Mouse (Mus musculus) left cerebral cortex, postnatal 14 days (tissue): ENCODE data around the gene Abca13. TPM values are rescaled to one million over a fixed set of nuclear protein-coding genes. Genes with fewer than 3 reads are reported as not detected.
"Not testable (repeated sequence)": the region's sequence is repeated elsewhere in the genome, so short reads cannot be mapped to it uniquely, and the experiment has no call there.

Experiments used
- DNase-seq, 2 experiments: peaks; one replicate each; pipeline ENCODE4 v3.0.0; 2021 to 2022; ENCODE audit warnings: low spot score in 2 of 2, mixed read lengths in 1 of 2
- intact Hi-C: fragments of 180-260 bp; cut with DNase I; formaldehyde crosslinking; loops from one replicate; pipeline ENCODE4 v1.15.1; 2025
- total RNA-seq, 2 experiments: library from RNA; stranded (reverse); gene quantifications; 2 replicates each; pipeline ENCODE4 v1.2.3; 2021

Gene Abca13
- total RNA-seq, 2 experiments from 2014 or later = 0.06 to 0.11 TPM

DNA sequence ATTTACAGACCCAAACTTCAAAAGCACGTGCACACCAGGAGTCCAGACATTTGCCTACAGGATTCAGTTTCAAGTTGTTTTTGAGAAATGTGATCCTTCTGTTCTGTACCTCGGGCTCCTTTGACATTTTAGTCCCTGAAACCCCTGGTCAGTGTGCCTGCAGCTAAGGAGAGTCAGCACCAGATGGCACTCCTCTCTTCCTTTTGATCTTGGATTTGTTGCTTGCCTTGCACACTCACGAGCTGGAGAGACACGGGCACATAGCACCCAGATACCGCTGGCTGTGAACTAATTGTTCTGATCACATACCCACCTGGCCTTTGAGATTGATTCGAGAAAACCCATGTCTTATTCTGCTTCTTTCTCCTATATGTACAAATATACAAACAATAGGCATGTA is 289.8 kb downstream of the Abca13 start:
- peak; percentile 23 to 52 for DNase-seq
- intact Hi-C loops = loop anchor here (2.0 kb wide), 1 partner anchor 1649 kb away; no protein-coding TSS in a partner anchor

GRCm38 (mm10) chr11:9500326-9501142 is 308.8 kb downstream of the Abca13 start:
- intact Hi-C loops = no loop called here

GRCm38 (mm10) chr11:9514966-9515365 is 323.2 kb downstream of the Abca13 start:
- intact Hi-C loops, DNase-seq: not testable (repeated sequence)

More at GRCm38 (mm10) chr11:9500326-9501142, 308.8 kb downstream of the Abca13 start:
- peak in 1 of 2 experiments; percentile 26 for DNase-seq

- no peak for DNase-seq
- intact Hi-C loops = no loop called here
These were observed 336.8 kb downstream of the Abca13 start for GRCm38 (mm10) chr11:9528556-9528955.

GRCm38 (mm10) chr11:9531715-9532114 is 340.0 kb downstream of the Abca13 start:
- DNase-seq = peak in 1 of 2 experiments; percentile 17
- intact Hi-C loops = no loop called here

GRCm38 (mm10) chr11:9533189-9533588 is 341.4 kb downstream of the Abca13 start:
- intact Hi-C loops = no loop called here

DNA sequence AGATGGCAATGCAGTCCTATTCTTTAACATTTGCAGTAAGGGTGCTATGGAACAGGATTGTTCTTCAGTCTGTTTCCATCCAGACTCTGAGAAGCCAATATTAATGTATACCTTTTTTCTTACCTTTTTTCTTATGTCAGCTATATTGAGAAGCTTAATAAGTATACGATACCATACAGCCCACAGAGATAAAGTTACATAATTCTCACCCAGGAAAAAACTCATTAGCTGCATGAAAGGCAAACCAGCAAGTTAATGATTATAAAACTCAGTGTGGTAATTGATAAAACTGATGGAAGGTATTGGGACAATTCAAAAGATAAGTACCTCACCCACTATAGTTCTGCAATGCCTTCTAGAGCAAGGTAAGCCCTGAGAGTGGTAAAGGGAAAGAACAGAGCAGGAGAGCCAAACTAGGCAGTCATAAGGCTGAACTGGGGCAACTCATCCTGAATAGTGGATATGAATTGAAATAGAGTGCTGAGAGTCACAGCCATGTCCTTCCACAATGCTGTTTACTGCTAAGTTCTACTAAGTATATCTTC is 342.0 kb downstream of the Abca13 start:
- intact Hi-C loops = no loop called here
- no peak for DNase-seq

More at GRCm38 (mm10) chr11:9533189-9533588, 341.4 kb downstream of the Abca13 start:
- DNase-seq = no peak

GRCm38 (mm10) chr11:9536811-9537210 is 345.1 kb downstream of the Abca13 start:
- intact Hi-C loops = no loop called here
- no peak for DNase-seq

- no peak for DNase-seq
- intact Hi-C loops = no loop called here
These were observed 346.6 kb downstream of the Abca13 start for GRCm38 (mm10) chr11:9538328-9538727.

DNA sequence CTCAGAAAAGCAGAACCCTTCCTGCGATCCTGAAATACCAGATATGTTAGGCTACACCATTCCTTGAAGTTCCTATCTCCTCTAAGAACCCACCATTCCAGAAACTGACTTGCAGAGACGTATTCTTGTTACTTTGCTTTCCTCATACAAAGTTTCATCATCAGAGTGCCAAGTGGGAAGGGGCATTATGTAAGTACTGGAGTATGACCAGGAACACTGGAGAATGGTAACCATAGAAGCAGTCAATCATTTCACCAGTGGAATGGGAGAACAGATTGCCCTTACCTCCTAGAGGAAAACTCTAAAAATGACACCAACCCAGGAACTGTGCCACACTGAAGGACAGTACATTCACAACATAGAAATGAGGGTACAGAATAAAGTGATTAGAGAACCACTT is 368.3 kb downstream of the Abca13 start:
- peak; percentile 30 to 55 for DNase-seq
- intact Hi-C loops = no loop called here

- DNase-seq = peak; percentile 47 to 55
- intact Hi-C loops = no loop called here
These were observed 376.6 kb downstream of the Abca13 start for GRCm38 (mm10) chr11:9568302-9568701.

DNA sequence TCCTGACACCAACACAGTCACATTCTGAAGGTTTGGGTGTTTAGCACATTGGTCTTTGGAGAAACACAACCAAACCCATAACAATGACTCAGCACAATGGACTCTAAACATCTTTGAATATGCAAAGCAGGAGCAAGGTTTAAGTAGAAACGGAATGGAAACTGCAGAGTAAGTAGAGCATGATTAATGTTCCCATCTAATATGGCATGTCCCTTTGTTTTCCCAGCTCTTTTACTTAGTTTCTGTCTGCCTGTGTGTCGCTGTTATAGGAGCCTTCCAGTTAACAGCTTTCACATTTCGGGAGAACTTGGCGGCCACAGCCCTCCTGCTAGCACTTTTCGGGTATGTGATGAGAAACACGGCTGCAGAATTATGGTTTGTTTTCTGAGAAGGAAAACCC is 378.6 kb downstream of the Abca13 start:
- intact Hi-C loops = no loop called here
- no peak for DNase-seq

GRCm38 (mm10) chr11:9574894-9575293 is 383.2 kb downstream of the Abca13 start:
- intact Hi-C loops = no loop called here
- no peak for DNase-seq

DNA sequence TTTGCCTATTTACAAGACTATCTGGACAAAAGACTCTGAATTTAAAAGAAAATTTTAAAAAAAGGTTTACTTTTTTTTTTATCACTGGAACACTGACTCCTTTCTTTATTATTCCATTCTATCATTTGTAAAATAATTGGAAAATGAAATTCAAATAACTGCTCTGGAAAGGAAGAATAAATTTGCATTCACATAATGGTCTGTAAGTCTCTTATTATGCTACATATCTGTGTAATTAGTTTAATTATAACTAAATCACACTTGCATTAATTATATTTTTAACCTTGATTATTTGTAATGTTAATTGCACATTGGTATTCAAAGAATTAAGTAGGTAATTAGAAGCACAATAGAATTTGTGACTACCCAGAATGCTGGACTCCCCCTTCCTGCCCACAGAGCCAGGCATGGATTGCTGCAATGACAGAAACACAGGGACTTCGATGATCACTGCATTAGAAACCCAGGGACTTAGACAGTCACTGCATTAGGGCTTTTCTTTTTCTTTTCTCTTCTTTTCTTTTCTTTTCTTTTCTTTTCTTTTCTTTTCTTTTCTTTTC is 400.1 kb downstream of the Abca13 start:
- no peak for DNase-seq
- intact Hi-C loops = no loop called here

DNA sequence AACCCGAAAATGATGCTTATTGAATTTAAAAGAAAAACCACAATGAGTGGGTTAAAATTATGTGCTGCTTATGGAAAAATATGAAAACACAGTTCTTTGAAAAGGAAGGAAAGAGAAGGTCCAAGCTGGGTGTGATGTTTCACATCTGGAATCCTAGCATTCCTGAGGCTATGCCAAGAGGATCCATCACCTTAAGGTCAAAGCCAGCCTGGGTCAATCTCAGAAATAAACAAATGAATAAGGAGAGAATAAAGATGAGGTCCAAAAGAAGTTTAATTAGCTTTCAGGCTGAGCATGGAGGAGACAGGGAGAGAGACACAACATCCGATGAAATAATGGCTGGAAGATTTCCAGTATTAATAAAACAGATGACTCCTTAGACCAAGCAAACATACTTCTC is 405.6 kb downstream of the Abca13 start:
- intact Hi-C loops = no loop called here
- no peak for DNase-seq

DNA sequence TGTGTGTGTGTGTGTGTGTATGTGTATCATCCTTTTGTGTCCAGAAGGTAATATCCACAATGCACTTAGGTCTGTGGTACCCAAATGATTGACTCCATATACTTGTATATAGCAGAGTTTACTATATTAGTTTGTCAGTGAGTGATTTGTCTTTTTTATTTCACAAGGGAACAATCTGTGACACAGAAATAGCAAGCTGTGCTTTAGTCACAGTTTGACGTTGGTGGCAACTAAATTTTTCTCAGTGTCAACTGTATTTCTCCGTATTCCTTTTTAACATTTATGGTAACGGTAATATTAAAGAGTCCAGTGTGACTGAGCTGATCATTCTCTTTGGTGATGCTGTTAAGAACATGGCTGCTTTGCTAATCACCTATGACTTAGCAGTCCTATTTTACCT is 409.4 kb downstream of the Abca13 start:
- peak; percentile 3 to 5 for DNase-seq
- intact Hi-C loops = no loop called here

DNA sequence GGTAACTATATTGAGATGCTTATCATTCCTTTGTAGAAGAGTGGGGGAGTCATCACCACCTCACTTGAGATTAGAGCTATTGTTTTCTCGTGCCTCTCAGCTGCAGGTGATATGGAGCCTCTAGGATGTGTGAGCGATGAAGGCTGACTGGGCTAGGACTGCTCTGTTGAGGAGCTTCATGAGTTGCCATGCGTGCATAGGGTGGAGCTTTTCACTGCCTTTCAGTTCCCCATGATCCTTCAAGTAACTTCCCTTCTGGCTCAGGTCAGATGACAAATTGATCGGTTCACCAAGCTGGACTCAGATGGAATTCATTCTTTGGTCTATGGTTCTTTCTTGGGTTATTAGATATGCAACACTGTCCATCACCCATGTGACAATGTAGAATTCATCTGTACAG is 410.4 kb downstream of the Abca13 start:
- intact Hi-C loops = no loop called here
- no peak for DNase-seq

DNA sequence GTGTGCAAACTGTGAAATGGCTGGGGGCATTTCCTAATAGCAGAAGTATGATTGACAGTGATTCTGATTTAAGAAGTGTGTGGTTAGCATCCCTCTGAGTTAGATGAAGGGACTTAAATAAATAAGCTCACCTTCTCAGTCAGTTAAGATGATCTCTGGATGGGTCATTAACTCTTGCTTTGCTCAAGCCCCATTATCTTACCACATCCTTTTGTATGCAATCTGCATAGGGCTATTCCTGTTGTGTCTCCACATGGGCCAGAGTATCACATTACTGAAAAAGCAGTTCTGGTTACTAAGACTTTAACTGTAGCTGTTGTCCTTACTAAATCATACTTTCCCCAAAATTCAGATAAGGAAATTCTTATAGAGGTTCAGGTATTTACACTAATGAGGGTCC is 416.5 kb downstream of the Abca13 start:
- intact Hi-C loops = no loop called here

DNA sequence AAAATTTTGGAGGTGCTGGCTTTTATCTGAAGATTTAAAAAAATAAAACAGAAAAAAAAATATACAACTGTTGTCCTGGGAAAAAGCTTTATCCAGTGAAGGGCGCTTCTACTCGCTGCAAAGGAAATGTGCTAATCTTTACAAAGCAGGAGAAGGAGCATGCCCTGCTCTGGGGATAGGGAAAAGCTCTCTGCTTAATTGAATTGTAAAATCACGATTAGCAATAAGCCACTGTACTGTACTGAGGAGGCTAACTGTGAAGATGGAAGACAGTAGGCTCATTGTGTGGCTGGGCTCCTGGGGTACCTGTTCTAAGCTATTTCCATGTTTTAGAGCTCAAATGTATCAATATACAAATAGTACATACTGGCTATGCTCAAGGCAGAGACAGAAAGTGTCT is 417.3 kb downstream of the Abca13 start:
- no peak for DNase-seq
- intact Hi-C loops = no loop called here

More for the DNA sequence above, 416.5 kb downstream of the Abca13 start:
- no peak for DNase-seq

DNA sequence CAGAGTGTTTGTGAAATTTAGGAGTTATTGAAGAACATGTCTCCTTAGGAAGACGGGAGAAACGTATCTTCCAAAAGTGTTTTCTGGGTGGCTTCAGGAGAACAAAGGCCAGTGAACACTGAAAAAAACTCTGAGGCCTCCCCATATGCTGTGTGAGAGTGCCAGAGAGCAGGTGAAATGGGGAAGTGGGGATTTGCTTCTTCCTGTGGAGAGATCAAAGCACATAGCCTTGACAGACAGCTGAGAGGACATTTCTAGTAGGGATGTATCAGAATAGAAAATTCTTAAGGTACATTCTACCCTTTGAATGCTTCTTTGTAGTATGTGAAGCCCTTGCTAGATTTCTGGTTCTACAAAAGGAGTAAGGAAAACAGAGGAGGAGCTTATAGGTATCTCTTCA is 424.4 kb downstream of the Abca13 start:
- intact Hi-C loops = no loop called here
- DNase-seq = no peak

GRCm38 (mm10) chr11:9616665-9617064 is 424.9 kb downstream of the Abca13 start:
- intact Hi-C loops = no loop called here
- DNase-seq = no peak
